Mouse (Mus musculus) hindbrain, embryonic 10.5 days (tissue): ENCODE results near the gene Synm. TPM values are rescaled to one million over a fixed set of nuclear protein-coding genes. Genes with fewer than 3 reads are reported as not detected.

ENCODE experiments used
- DNase-seq: peaks from one replicate; pipeline ENCODE4 v3.0.0-alpha.2; 2017; ENCODE audit warnings: low spot score
- H3K27ac ChIP-seq: fragments of 300-500 bp; sonication (generic); 2 replicates; pipeline ENCODE4 v1.5.1; 2016; ENCODE audit warnings: mild to moderate bottlenecking, moderate library complexity
- H3K27me3 ChIP-seq: fragments of 300-500 bp; sonication (generic); 2 replicates; pipeline ENCODE4 v1.6.1; 2016; ENCODE audit warnings: mild to moderate bottlenecking; ENCODE audit not compliant: poor library complexity, insufficient read depth, severe bottlenecking
- H3K36me3 ChIP-seq: fragments of 300-500 bp; sonication (generic); 2 replicates; pipeline ENCODE4 v1.6.1; 2016; ENCODE audit warnings: mild to moderate bottlenecking, moderate library complexity
- H3K4me1 ChIP-seq: fragments of 300-500 bp; sonication (generic); replicated peaks from 2 replicates; pipeline ENCODE4 v1.6.1; 2016; ENCODE audit warnings: mild to moderate bottlenecking
- H3K4me3 ChIP-seq: fragments of 300-500 bp; sonication (generic); 2 replicates; pipeline ENCODE4 v1.5.1; 2016; ENCODE audit warnings: mild to moderate bottlenecking, moderate library complexity
- H3K9me3 ChIP-seq: fragments of 300-500 bp; sonication (generic); 2 replicates; pipeline ENCODE4 v1.6.1; 2016; ENCODE audit warnings: mild to moderate bottlenecking, moderate library complexity
- WGBS: fragments of 180-500 bp; shearing (Covaris S2); methylation state at CpG from one replicate; pipeline ENCODE4 v1.1.7; 2016; 5-methylcytosine and 5-hydroxymethylcytosine counted together
- polyA plus RNA-seq: library from polyadenylated mRNA; unstranded; fragments of >200 nt; fragmentation: Nextera tagmentation; extraction: Ambion mirVana; gene quantifications from 2 replicates; pipeline ENCODE4 v1.2.1, GENCODE M21; 2016

Gene Synm
- polyA plus RNA-seq, 1 experiment from 2014 or later = 2.0 TPM

- Histone ChIP-seq H3K9me3 (peaks cover 7% of the 10 kb centered on the region; the same call in 1 of the 2 replicates), H3K4me1 (peaks cover 24% of the 10 kb centered on the region), H3K4me3 (no peak overlapping the region), H3K27me3 (0 out of 2 replicates have a peak, but pooled peaks cover 4% of the 10 kb centered on the region), H3K27ac (no peak overlapping the region), H3K36me3 (peaks cover 16% of the 10 kb centered on the region)
- no peak for DNase-seq
- WGBS = 86% methylated on average over 4 of the region's 4 CpGs
Measured at GRCm38 (mm10) chr7:67740382-67740781, 19.2 kb downstream of the Synm start.

- peaks cover 29% of the 10 kb centered on the region for H3K4me1 ChIP-seq
- no peak overlapping the region for H3K27ac ChIP-seq
- WGBS = 82% methylated on average over 4 of the region's 4 CpGs
- H3K9me3 ChIP-seq = no peaks in the 10 kb centered on the region
- no peak for DNase-seq
- H3K4me3 ChIP-seq = no peak overlapping the region
- 0 out of 2 replicates have a peak, but pooled peaks cover 4% of the 10 kb centered on the region for H3K27me3 ChIP-seq
- peaks cover 31% of the 10 kb centered on the region for H3K36me3 ChIP-seq
Measured at GRCm38 (mm10) chr7:67732276-67732675, 27.3 kb downstream of the Synm start.

GRCm38 (mm10) chr7:67730431-67731110 lies 29.0 kb downstream of the Synm start:
- 0 out of 2 replicates have a peak, but pooled peaks cover under 1% of the 10 kb centered on the region for H3K27me3 ChIP-seq
- no peaks in the 10 kb centered on the region for H3K9me3 ChIP-seq
- no peak for DNase-seq
- H3K4me3 ChIP-seq = no peak overlapping the region
- WGBS = 68% methylated on average over 5 of the region's 5 CpGs
- H3K36me3 ChIP-seq = peaks cover 48% of the 10 kb centered on the region
- peaks cover 19% of the 10 kb centered on the region for H3K4me1 ChIP-seq
- no peak overlapping the region for H3K27ac ChIP-seq

- WGBS = 94% methylated on average over 4 of the region's 4 CpGs
- H3K27me3 ChIP-seq = no peaks in the 10 kb centered on the region
- DNase-seq = no peak
- no peak overlapping the region for H3K4me3 ChIP-seq
- H3K9me3 ChIP-seq = no peaks in the 10 kb centered on the region
- no peak overlapping the region for H3K27ac ChIP-seq
- peaks cover 52% of the 10 kb centered on the region for H3K36me3 ChIP-seq
- peaks cover 18% of the 10 kb centered on the region for H3K4me1 ChIP-seq
Measured at GRCm38 (mm10) chr7:67728809-67729208, 30.7 kb downstream of the Synm start.

- peaks cover 52% of the 10 kb centered on the region for H3K36me3 ChIP-seq
- WGBS = 92% methylated on average over 4 of the region's 4 CpGs
- H3K4me3 ChIP-seq = no peak overlapping the region
- no peak overlapping the region for H3K27ac ChIP-seq
- peaks cover 11% of the 10 kb centered on the region for H3K4me1 ChIP-seq
- no peak for DNase-seq
- no peaks in the 10 kb centered on the region for H3K9me3 ChIP-seq
- no peaks in the 10 kb centered on the region for H3K27me3 ChIP-seq
Measured at GRCm38 (mm10) chr7:67728203-67728602, 31.3 kb downstream of the Synm start.

GRCm38 (mm10) chr7:67725016-67725415 lies 34.5 kb downstream of the Synm start:
- H3K9me3 ChIP-seq = no peaks in the 10 kb centered on the region
- H3K27me3 ChIP-seq = no peaks in the 10 kb centered on the region
- peaks cover 61% of the 10 kb centered on the region for H3K36me3 ChIP-seq
- WGBS = 48% methylated on average over 9 of the region's 9 CpGs
- H3K4me1 ChIP-seq = peaks cover 14% of the 10 kb centered on the region
- no peak overlapping the region for H3K27ac ChIP-seq
- DNase-seq = no peak
- no peak overlapping the region for H3K4me3 ChIP-seq

- no peaks in the 10 kb centered on the region for H3K27me3 ChIP-seq
- H3K4me1 ChIP-seq = peaks cover 18% of the 10 kb centered on the region
- DNase-seq = no peak
- H3K4me3 ChIP-seq = no peak overlapping the region
- no peak overlapping the region for H3K27ac ChIP-seq
- H3K36me3 ChIP-seq = peaks cover 65% of the 10 kb centered on the region
- 72% methylated on average over 4 of the region's 4 CpGs for WGBS
- no peaks in the 10 kb centered on the region for H3K9me3 ChIP-seq
Measured at GRCm38 (mm10) chr7:67724536-67724935, 35.0 kb downstream of the Synm start.

- Histone ChIP-seq H3K4me3 (no peak overlapping the region), H3K27ac (no peak overlapping the region), H3K36me3 (peaks cover 56% of the 10 kb centered on the region), H3K9me3 (no peaks in the 10 kb centered on the region), H3K27me3 (no peaks in the 10 kb centered on the region), H3K4me1 (peaks cover 26% of the 10 kb centered on the region)
- 46% methylated on average over 2 of the region's 2 CpGs for WGBS
- no peak for DNase-seq
Measured at GRCm38 (mm10) chr7:67722163-67722562, 37.4 kb downstream of the Synm start.

- Histone ChIP-seq H3K27ac (no peak overlapping the region), H3K4me1 (peaks cover 53% of the 10 kb centered on the region), H3K9me3 (no peaks in the 10 kb centered on the region), H3K4me3 (no peak overlapping the region), H3K27me3 (no peaks in the 10 kb centered on the region), H3K36me3 (peaks cover 49% of the 10 kb centered on the region)
- 78% methylated on average over 8 of the region's 8 CpGs for WGBS
- no peak for DNase-seq
Measured at GRCm38 (mm10) chr7:67718804-67719203, 40.7 kb downstream of the Synm start.

GRCm38 (mm10) chr7:67717520-67717919 lies 42.0 kb downstream of the Synm start:
- no peaks in the 10 kb centered on the region for H3K9me3 ChIP-seq
- H3K4me3 ChIP-seq = no peak overlapping the region
- H3K27ac ChIP-seq = no peak overlapping the region
- no peak for DNase-seq
- peaks cover 53% of the 10 kb centered on the region for H3K4me1 ChIP-seq
- WGBS = 84% methylated on average over 3 of the region's 3 CpGs
- H3K36me3 ChIP-seq = peaks cover 57% of the 10 kb centered on the region
- H3K27me3 ChIP-seq = no peaks in the 10 kb centered on the region

- Histone ChIP-seq H3K36me3 (peaks cover 63% of the 10 kb centered on the region), H3K9me3 (no peaks in the 10 kb centered on the region), H3K27me3 (no peaks in the 10 kb centered on the region), H3K27ac (peak overlapping the region; percentile 59; the same call in 1 of the 2 replicates), H3K4me3 (no peak overlapping the region), H3K4me1 (peaks cover 49% of the 10 kb centered on the region)
- 88% methylated on average over 10 of the region's 10 CpGs for WGBS
- no peak for DNase-seq
Measured at GRCm38 (mm10) chr7:67716925-67717324, 42.6 kb downstream of the Synm start.

GRCm38 (mm10) chr7:67716213-67716878 lies 43.2 kb downstream of the Synm start:
- no peaks in the 10 kb centered on the region for H3K27me3 ChIP-seq
- no peak for DNase-seq
- H3K36me3 ChIP-seq = peaks cover 69% of the 10 kb centered on the region
- peaks cover 49% of the 10 kb centered on the region for H3K4me1 ChIP-seq
- WGBS = 72% methylated on average over 11 of the region's 11 CpGs
- peak overlapping the region; percentile 59 for H3K27ac ChIP-seq
- H3K9me3 ChIP-seq = no peaks in the 10 kb centered on the region
- H3K4me3 ChIP-seq = no peak overlapping the region

- peaks cover 45% of the 10 kb centered on the region for H3K4me1 ChIP-seq
- H3K27ac ChIP-seq = peak overlapping the region; percentile 89
- H3K4me3 ChIP-seq = no peak overlapping the region
- DNase-seq = no peak
- peaks cover 72% of the 10 kb centered on the region for H3K36me3 ChIP-seq
- H3K9me3 ChIP-seq = no peaks in the 10 kb centered on the region
- 84% methylated on average over 7 of the region's 7 CpGs for WGBS
- no peaks in the 10 kb centered on the region for H3K27me3 ChIP-seq
Measured at GRCm38 (mm10) chr7:67715176-67715575, 44.4 kb downstream of the Synm start.
